Mouse (Mus musculus) lung, postnatal 4 days (tissue): ENCODE measurements around the gene Mab21l1.
A peak's percentile ranks its signal among the peaks of the same experiment; 100 is the strongest.

Experiments used
- DNase-seq, 2 experiments: peaks; one replicate each; pipeline ENCODE4 v3.0.0; 2021

The Mab21l1 gene

GRCm38 (mm10) chr3:55816638-55817375 is 34.5 kb downstream of the Mab21l1 start:
- peak in 1 of 2 experiments; percentile 19 for DNase-seq

- no peak for DNase-seq
These were observed 35.8 kb downstream of the Mab21l1 start for GRCm38 (mm10) chr3:55818082-55818481.

DNA sequence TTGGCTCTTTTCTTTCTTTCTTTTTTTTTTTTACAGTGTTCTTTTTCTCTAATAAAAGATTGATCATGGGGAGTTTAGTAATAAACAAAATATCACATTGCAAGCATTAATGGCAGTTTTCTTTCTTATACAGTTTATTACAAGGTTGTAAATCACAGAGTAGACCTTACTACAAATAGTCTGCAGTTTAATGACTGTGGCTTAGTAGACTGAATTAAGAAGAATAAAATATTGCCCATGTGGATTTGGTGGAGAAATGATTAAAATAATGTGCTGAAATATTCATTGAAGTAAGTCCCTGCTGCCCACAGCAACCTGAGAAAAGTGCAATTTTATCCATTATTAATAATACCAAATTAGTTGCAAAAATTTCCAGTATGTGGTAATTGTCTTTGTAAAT is 37.3 kb downstream of the Mab21l1 start:
- DNase-seq, result no peak

- DNase-seq, result no peak
These were observed 42.6 kb downstream of the Mab21l1 start for GRCm38 (mm10) chr3:55824864-55825263.

DNA sequence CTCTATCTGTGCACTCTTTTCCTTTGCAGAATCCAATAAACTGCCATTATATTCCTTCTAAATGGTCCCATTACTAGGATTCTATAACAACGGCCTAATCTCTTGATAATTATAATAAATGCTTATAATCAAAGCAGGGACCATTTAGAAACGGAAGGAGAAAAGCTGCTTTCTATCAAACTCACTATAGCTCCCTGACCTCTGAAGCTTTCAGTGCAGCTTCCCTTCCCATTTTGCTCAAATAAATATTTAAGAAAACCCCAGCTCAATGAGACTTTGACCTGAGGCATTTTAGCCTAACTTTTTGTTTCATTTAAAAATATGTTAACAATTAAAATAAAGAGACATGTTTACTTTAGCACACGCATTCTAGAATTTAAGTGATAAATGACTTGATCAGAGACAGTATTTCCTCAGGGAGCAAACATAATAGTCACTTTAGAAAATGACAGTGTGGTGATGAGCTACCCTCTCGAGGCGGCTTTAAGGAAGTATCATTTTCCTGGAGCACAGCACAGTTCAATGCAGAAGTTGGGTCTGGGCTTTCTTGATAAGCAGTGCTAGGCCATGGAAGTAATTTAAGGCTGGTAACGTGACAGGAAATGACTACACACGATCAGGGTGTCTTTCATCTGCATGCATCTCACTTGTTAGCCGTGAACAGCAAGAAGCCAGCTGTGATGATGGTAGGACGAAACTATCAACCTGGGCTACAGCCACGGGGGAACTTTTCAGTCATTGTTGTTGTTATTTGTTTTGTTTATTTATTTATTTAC is 46.4 kb downstream of the Mab21l1 start:
- no peak for DNase-seq

DNA sequence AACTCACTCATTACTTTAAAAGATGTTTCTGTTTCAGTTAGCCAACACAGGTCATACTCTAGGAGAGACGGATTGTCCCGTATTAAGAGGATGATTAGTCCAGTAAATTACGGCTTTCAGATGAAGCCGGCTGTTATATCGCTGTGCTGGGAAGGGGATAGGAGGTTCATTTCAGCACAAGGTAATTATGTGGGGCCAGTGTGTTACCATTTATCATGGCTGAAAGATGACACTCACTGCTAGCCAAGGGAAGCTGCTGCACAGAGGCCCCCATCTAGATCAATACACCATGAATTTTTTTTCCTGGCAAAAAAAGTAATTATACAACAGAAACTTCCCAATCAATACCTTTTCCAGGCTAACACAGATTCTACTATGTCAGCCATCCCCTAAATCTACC is 47.9 kb downstream of the Mab21l1 start:
- DNase-seq, result no peak
